Mouse (Mus musculus): ENCODE data around the gene Cd300ld3. TPM values are rescaled to one million over a fixed set of nuclear protein-coding genes. Genes with fewer than 3 reads are reported as not detected.
"Not testable (repeated sequence)": the region's sequence is repeated elsewhere in the genome, so short reads cannot be mapped to it uniquely, and the experiment has no call there.

The Cd300ld3 gene
- polyA plus RNA-seq, 1 experiment from 2014 or later: not detected

DNA sequence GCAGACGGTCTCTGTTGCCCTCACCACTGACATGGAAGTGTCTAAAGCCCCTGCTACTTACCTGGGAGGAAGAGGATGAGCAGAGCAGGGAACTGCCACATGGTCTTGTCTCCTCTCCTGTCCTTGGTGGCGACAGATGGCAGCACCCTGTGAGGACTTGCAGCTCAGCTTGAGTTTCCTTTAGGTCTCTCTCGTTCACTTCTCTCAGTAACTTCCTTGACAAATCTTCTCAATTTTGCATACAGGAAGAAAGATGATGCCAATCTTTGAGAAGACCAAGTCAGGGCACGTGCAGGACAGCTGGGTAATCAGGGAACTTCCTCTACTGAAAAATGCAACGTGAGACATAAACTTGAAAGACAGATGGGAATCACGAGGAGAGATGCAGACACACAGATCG, 32.1 kb downstream of the Cd300ld3 start, which contains the start of gene Cd300ld2:
Gene Cd300ld2 (minus strand): TSS at position 101 of the 400 bp plus-strand sequence.
- not testable (repeated sequence) for H3K9me3 ChIP-seq (ENCODE audit: control insufficient read depth, low read length); H3K27me3 ChIP-seq (replicated peaks; ENCODE audit: control insufficient read depth, insufficient read depth, low read length); ATAC-seq; H3K4me3 ChIP-seq (replicated peaks; ENCODE audit: low read length); H3K27ac ChIP-seq (ENCODE audit: low read length); H3K4me1 ChIP-seq (replicated peaks; ENCODE audit: control insufficient read depth, insufficient read depth, low read length); H3K36me3 ChIP-seq (ENCODE audit: control insufficient read depth, insufficient read depth); H3K4me2 ChIP-seq (ENCODE audit: low read length); H3K9ac ChIP-seq (replicated peaks; ENCODE audit: low read depth, low read length)
- no CpG with 5 or more reads among the region's 7 CpGs for WGBS

DNA sequence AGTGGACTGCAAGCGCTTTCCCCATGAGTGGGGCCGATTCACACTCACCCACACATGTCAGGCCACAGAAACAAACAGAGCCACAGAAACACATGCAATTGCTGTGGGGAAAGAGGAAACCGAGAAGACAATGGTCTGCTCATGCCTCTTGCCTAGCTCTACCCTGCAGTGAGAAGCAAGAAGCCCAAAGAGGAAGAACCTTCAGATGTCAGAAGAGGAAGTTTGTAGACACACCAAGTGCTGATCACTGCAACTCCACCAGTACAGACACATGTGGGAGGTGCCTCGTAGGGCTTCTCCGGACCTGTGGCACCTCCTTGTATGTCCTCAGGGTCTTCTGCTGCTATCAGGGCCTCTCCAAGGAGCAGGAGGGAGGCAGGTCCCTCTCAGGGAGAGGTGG, 44.1 kb downstream of the Cd300ld3 start:
- Histone ChIP-seq H3K4me1 (replicated peaks; ENCODE audit: control insufficient read depth, insufficient read depth, low read length) (no peaks in the 10 kb centered on the region), H3K9ac (replicated peaks; ENCODE audit: low read depth, low read length) (no peak overlapping the region), H3K36me3 (ENCODE audit: control insufficient read depth, insufficient read depth) (no peaks in the 10 kb centered on the region), H3K27me3 (replicated peaks; ENCODE audit: control insufficient read depth, insufficient read depth, low read length) (no peaks in the 10 kb centered on the region), H3K4me3 (replicated peaks; ENCODE audit: low read length) (no peak overlapping the region), H3K4me2 (ENCODE audit: low read length) (no peak overlapping the region), H3K9me3 (ENCODE audit: control insufficient read depth, low read length) (no peaks in the 10 kb centered on the region), H3K27ac (ENCODE audit: low read length) (no peak overlapping the region)
- WGBS: 87% methylated on average over 5 of the region's 5 CpGs
- no peak for ATAC-seq

DNA sequence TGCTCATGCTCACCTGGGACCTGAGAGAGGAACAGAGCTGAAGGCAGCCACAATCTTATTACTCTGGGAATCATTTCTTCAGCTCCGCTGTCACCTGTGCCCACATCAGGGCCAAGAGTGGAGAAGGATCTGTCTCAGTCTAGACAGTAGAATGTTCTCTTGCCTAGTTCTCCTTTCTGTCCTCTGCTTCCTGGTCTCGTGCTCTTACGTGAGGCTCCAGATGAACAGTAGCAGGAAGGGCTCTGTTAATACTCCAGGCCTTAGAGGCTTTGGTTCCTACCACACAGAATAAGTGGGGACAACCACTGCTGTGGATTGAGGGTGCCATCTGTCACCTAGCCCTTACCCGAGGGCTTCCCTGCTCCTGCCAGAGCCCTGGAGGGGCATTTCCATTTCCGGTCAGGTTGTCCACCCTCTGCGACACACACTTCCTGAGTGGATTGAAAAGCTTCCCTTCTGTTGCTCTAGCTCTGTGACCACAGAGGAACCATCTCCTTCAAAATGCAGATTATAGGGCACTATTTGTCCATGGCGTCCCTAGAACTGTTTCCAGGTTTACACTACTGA, 46.7 kb downstream of the Cd300ld3 start, which contains the start of gene Cd300c2:
Gene Cd300c2 (minus strand): TSS at position 407 of the 567 bp plus-strand sequence.
- H3K4me1 ChIP-seq (replicated peaks; ENCODE audit: control insufficient read depth, insufficient read depth, low read length): no peaks in the 10 kb centered on the region
- 80% methylated on average over 7 of the region's 7 CpGs for WGBS
- no peaks in the 10 kb centered on the region for H3K36me3 ChIP-seq (ENCODE audit: control insufficient read depth, insufficient read depth)
- no peak within 1 kb of the TSS for H3K27ac ChIP-seq (ENCODE audit: low read length)
- no peak within 1 kb of the TSS for H3K4me2 ChIP-seq (ENCODE audit: low read length)
- H3K4me3 ChIP-seq (replicated peaks; ENCODE audit: low read length): no peak within 1 kb of the TSS
- no peak within 1 kb of the TSS for H3K9ac ChIP-seq (replicated peaks; ENCODE audit: low read depth, low read length)
- H3K27me3 ChIP-seq (replicated peaks; ENCODE audit: control insufficient read depth, insufficient read depth, low read length): no peaks in the 10 kb centered on the region
- no peaks in the 10 kb centered on the region for H3K9me3 ChIP-seq (ENCODE audit: control insufficient read depth, low read length)
- no peak for ATAC-seq

Other genes with a start within 250 kb of the Cd300ld3 start
- not detected in 2 replicates for gene Gpr142, start 249.5 kb downstream of the Cd300ld3 start, polyA plus RNA-seq (2015; fragmentation: Nextera tagmentation; extraction: Ambion mirVana)
- 6.1 and 7.0 TPM in 2 replicates for gene Gprc5c, start 197.3 kb downstream of the Cd300ld3 start, polyA plus RNA-seq (2015; fragmentation: Nextera tagmentation; extraction: Ambion mirVana)
- 0.94 and 0.95 TPM in 2 replicates for gene Cd300a, start 158.4 kb downstream of the Cd300ld3 start, polyA plus RNA-seq (2015; fragmentation: Nextera tagmentation; extraction: Ambion mirVana)
- gene Cd300lb, start 114.0 kb downstream of the Cd300ld3 start, polyA plus RNA-seq (2015; fragmentation: Nextera tagmentation; extraction: Ambion mirVana): 0.08 TPM in 1 of 2 replicates, not detected in the other
- not detected in 2 replicates for gene Cd300c, start 79.3 kb downstream of the Cd300ld3 start, polyA plus RNA-seq (2015; fragmentation: Nextera tagmentation; extraction: Ambion mirVana)
- not detected in 2 replicates for gene Cd300ld, start 58.5 kb downstream of the Cd300ld3 start, polyA plus RNA-seq (2015; fragmentation: Nextera tagmentation; extraction: Ambion mirVana)
- gene Cd300c2, start 46.5 kb downstream of the Cd300ld3 start, polyA plus RNA-seq (2015; fragmentation: Nextera tagmentation; extraction: Ambion mirVana): 0.61 and 1.4 TPM in 2 replicates
- not detected in 2 replicates for gene Cd300ld2, start 32.2 kb downstream of the Cd300ld3 start, polyA plus RNA-seq (2015; fragmentation: Nextera tagmentation; extraction: Ambion mirVana)
- not detected in 2 replicates for gene Cd300ld4, start 21.4 kb downstream of the Cd300ld3 start, polyA plus RNA-seq (2015; fragmentation: Nextera tagmentation; extraction: Ambion mirVana)
- not detected in 2 replicates for gene Cd300ld5, start 10.6 kb downstream of the Cd300ld3 start, polyA plus RNA-seq (2015; fragmentation: Nextera tagmentation; extraction: Ambion mirVana)
- not detected in 2 replicates for gene Cd300e, start 13.8 kb upstream of the Cd300ld3 start, polyA plus RNA-seq (2015; fragmentation: Nextera tagmentation; extraction: Ambion mirVana)
- 0.85 and 1.1 TPM in 2 replicates for gene Rab37, start 43.0 kb upstream of the Cd300ld3 start, polyA plus RNA-seq (2015; fragmentation: Nextera tagmentation; extraction: Ambion mirVana)
- 0.27 TPM in 1 of 2 replicates, not detected in the other for gene Cd300lf, start 85.6 kb upstream of the Cd300ld3 start, polyA plus RNA-seq (2015; fragmentation: Nextera tagmentation; extraction: Ambion mirVana)
- 49.9 and 57.3 TPM in 2 replicates for gene Slc9a3r1, start 114.9 kb upstream of the Cd300ld3 start, polyA plus RNA-seq (2015; fragmentation: Nextera tagmentation; extraction: Ambion mirVana)
- 11.0 and 11.2 TPM in 2 replicates for gene Tmem104, start 139.1 kb upstream of the Cd300ld3 start, polyA plus RNA-seq (2015; fragmentation: Nextera tagmentation; extraction: Ambion mirVana)
- 20.6 and 24.2 TPM in 2 replicates for gene Nat9, start 139.4 kb upstream of the Cd300ld3 start, polyA plus RNA-seq (2015; fragmentation: Nextera tagmentation; extraction: Ambion mirVana)
- 0.29 and 0.37 TPM in 2 replicates for gene Grin2c, start 218.8 kb upstream of the Cd300ld3 start, polyA plus RNA-seq (2015; fragmentation: Nextera tagmentation; extraction: Ambion mirVana)
- 23.2 and 26.9 TPM in 2 replicates for gene Fdxr, start 228.6 kb upstream of the Cd300ld3 start, polyA plus RNA-seq (2015; fragmentation: Nextera tagmentation; extraction: Ambion mirVana)
- gene Fads6, start 249.3 kb upstream of the Cd300ld3 start, polyA plus RNA-seq (2015; fragmentation: Nextera tagmentation; extraction: Ambion mirVana): 0.27 and 0.76 TPM in 2 replicates